Mouse (Mus musculus): ENCODE results near the gene Casp3. TPM values are rescaled to one million over a fixed set of nuclear protein-coding genes. Genes with fewer than 3 reads are reported as not detected.

Gene Casp3
- polyA plus RNA-seq, 1 experiment from 2014 or later, result 62.4 TPM

- Histone ChIP-seq H3K27me3 (replicated peaks) (no peaks in the 10 kb centered on the region), H3K9me3 (replicated peaks) (no peaks in the 10 kb centered on the region), H3K9ac (no peak overlapping the region), H3K4me3 (no peak overlapping the region), H3K27ac (ENCODE audit: poor library complexity, severe bottlenecking) (no peak overlapping the region), H3K4me1 (replicated peaks) (0 out of 2 replicates have a peak, but pooled peaks cover 4% of the 10 kb centered on the region), H3K4me2 (no peak overlapping the region), H3K36me3 (peaks cover 21% of the 10 kb centered on the region)
- WGBS, result 76% methylated on average over 1 of the region's 1 CpGs
- no peak for ATAC-seq (ENCODE audit: insufficient number of reproducible peaks, low FRiP score)
These were observed 10.2 kb upstream of the Casp3 start for GRCm38 (mm10) chr8:46606930-46607329.

GRCm38 (mm10) chr8:46611557-46611956 is 5.5 kb upstream of the Casp3 start:
- H3K27ac ChIP-seq (ENCODE audit: poor library complexity, severe bottlenecking), result no peak overlapping the region
- ATAC-seq (ENCODE audit: insufficient number of reproducible peaks, low FRiP score), result no peak
- no peaks in the 10 kb centered on the region for H3K27me3 ChIP-seq (replicated peaks)
- H3K9ac ChIP-seq, result no peak overlapping the region
- no peaks in the 10 kb centered on the region for H3K9me3 ChIP-seq (replicated peaks)
- H3K4me1 ChIP-seq (replicated peaks), result peaks cover 11% of the 10 kb centered on the region; the same call in 1 of the 2 replicates
- H3K36me3 ChIP-seq, result peaks cover 8% of the 10 kb centered on the region; the same call in 1 of the 2 replicates
- no peak overlapping the region for H3K4me2 ChIP-seq
- WGBS, result 64% methylated on average over 8 of the region's 8 CpGs
- H3K4me3 ChIP-seq, result no peak overlapping the region

GRCm38 (mm10) chr8:46612913-46613312 is 4.2 kb upstream of the Casp3 start:
- WGBS, result 80% methylated on average over 4 of the region's 4 CpGs
- Histone ChIP-seq H3K27me3 (replicated peaks) (no peaks in the 10 kb centered on the region), H3K36me3 (peaks cover 4% of the 10 kb centered on the region; the same call in 1 of the 2 replicates), H3K9ac (no peak overlapping the region), H3K4me1 (replicated peaks) (peaks cover 11% of the 10 kb centered on the region; the same call in 1 of the 2 replicates), H3K4me2 (no peak overlapping the region), H3K4me3 (no peak overlapping the region), H3K27ac (ENCODE audit: poor library complexity, severe bottlenecking) (no peak overlapping the region), H3K9me3 (replicated peaks) (no peaks in the 10 kb centered on the region)
- ATAC-seq (ENCODE audit: insufficient number of reproducible peaks, low FRiP score), result no peak

- Histone ChIP-seq H3K9me3 (replicated peaks) (no peaks in the 10 kb centered on the region), H3K27ac (ENCODE audit: poor library complexity, severe bottlenecking) (no peak overlapping the region), H3K27me3 (replicated peaks) (no peaks in the 10 kb centered on the region), H3K4me1 (replicated peaks) (peaks cover 13% of the 10 kb centered on the region), H3K4me3 (no peak overlapping the region), H3K9ac (no peak overlapping the region), H3K36me3 (peaks cover 4% of the 10 kb centered on the region; the same call in 1 of the 2 replicates), H3K4me2 (no peak overlapping the region)
- ATAC-seq (ENCODE audit: insufficient number of reproducible peaks, low FRiP score), result no peak
- 66% methylated on average over 4 of the region's 4 CpGs for WGBS
These were observed 3.7 kb upstream of the Casp3 start for GRCm38 (mm10) chr8:46613377-46613776.

- Histone ChIP-seq H3K27ac (ENCODE audit: poor library complexity, severe bottlenecking) (no peak overlapping the region), H3K4me3 (no peak overlapping the region), H3K4me2 (peak overlapping the region; percentile 88; the same call in 1 of the 2 replicates), H3K9me3 (replicated peaks) (no peaks in the 10 kb centered on the region), H3K27me3 (replicated peaks) (no peaks in the 10 kb centered on the region), H3K4me1 (replicated peaks) (peaks cover 20% of the 10 kb centered on the region), H3K9ac (no peak overlapping the region), H3K36me3 (no peaks in the 10 kb centered on the region)
- no peak for ATAC-seq (ENCODE audit: insufficient number of reproducible peaks, low FRiP score)
- WGBS, result 59% methylated on average over 8 of the region's 8 CpGs
These were observed 1.2 kb upstream of the Casp3 start for GRCm38 (mm10) chr8:46615936-46616335.

- Histone ChIP-seq H3K4me1 (replicated peaks) (peaks cover 17% of the 10 kb centered on the region), H3K4me3 (peak overlapping the region; percentile 81), H3K4me2 (peak overlapping the region; percentile 88), H3K9me3 (replicated peaks) (no peaks in the 10 kb centered on the region), H3K27me3 (replicated peaks) (no peaks in the 10 kb centered on the region), H3K36me3 (no peaks in the 10 kb centered on the region), H3K27ac (ENCODE audit: poor library complexity, severe bottlenecking) (peak overlapping the region; percentile 83), H3K9ac (peak overlapping the region; percentile 79)
- ATAC-seq (ENCODE audit: insufficient number of reproducible peaks, low FRiP score), result peak; percentile 68
- under 1% methylated on average over 38 of the region's 38 CpGs for WGBS
These were observed 864 bp downstream of the Casp3 start for GRCm38 (mm10) chr8:46617690-46618620.

- Histone ChIP-seq H3K36me3 (no peaks in the 10 kb centered on the region), H3K9me3 (replicated peaks) (no peaks in the 10 kb centered on the region), H3K4me1 (replicated peaks) (peaks cover 12% of the 10 kb centered on the region), H3K27ac (ENCODE audit: poor library complexity, severe bottlenecking) (no peak overlapping the region; the same call in 1 of the 2 replicates), H3K4me3 (peak overlapping the region; percentile 81), H3K4me2 (peak overlapping the region; percentile 88), H3K27me3 (replicated peaks) (no peaks in the 10 kb centered on the region), H3K9ac (peak overlapping the region; percentile 79)
- no peak for ATAC-seq (ENCODE audit: insufficient number of reproducible peaks, low FRiP score)
- WGBS, result 6% methylated on average over 10 of the region's 10 CpGs
These were observed 1.7 kb downstream of the Casp3 start for GRCm38 (mm10) chr8:46618639-46619320.

GRCm38 (mm10) chr8:46622446-46623270 is 5.6 kb downstream of the Casp3 start:
- Histone ChIP-seq H3K27ac (ENCODE audit: poor library complexity, severe bottlenecking) (no peak overlapping the region), H3K9me3 (replicated peaks) (no peaks in the 10 kb centered on the region), H3K4me3 (no peak overlapping the region), H3K4me1 (replicated peaks) (peaks cover 16% of the 10 kb centered on the region), H3K27me3 (replicated peaks) (no peaks in the 10 kb centered on the region), H3K4me2 (no peak overlapping the region), H3K9ac (no peak overlapping the region), H3K36me3 (no peaks in the 10 kb centered on the region)
- 89% methylated on average over 9 of the region's 9 CpGs for WGBS
- no peak for ATAC-seq (ENCODE audit: insufficient number of reproducible peaks, low FRiP score)

GRCm38 (mm10) chr8:46625166-46625565 is 8.1 kb downstream of the Casp3 start:
- 48% methylated on average over 1 of the region's 1 CpGs for WGBS
- Histone ChIP-seq H3K27ac (ENCODE audit: poor library complexity, severe bottlenecking) (no peak overlapping the region), H3K9me3 (replicated peaks) (no peaks in the 10 kb centered on the region), H3K27me3 (replicated peaks) (no peaks in the 10 kb centered on the region), H3K9ac (no peak overlapping the region), H3K36me3 (peaks cover 6% of the 10 kb centered on the region), H3K4me2 (no peak overlapping the region), H3K4me1 (replicated peaks) (peaks cover 7% of the 10 kb centered on the region), H3K4me3 (no peak overlapping the region)
- ATAC-seq (ENCODE audit: insufficient number of reproducible peaks, low FRiP score), result no peak

GRCm38 (mm10) chr8:46626642-46627041 is 9.6 kb downstream of the Casp3 start:
- no peaks in the 10 kb centered on the region for H3K27me3 ChIP-seq (replicated peaks)
- H3K9me3 ChIP-seq (replicated peaks), result no peaks in the 10 kb centered on the region
- no peak for ATAC-seq (ENCODE audit: insufficient number of reproducible peaks, low FRiP score)
- H3K27ac ChIP-seq (ENCODE audit: poor library complexity, severe bottlenecking), result no peak overlapping the region
- H3K9ac ChIP-seq, result no peak overlapping the region
- H3K4me2 ChIP-seq, result no peak overlapping the region
- H3K4me3 ChIP-seq, result no peak overlapping the region
- 95% methylated on average over 5 of the region's 5 CpGs for WGBS
- peaks cover 11% of the 10 kb centered on the region for H3K36me3 ChIP-seq
- peaks cover 7% of the 10 kb centered on the region for H3K4me1 ChIP-seq (replicated peaks)
